Mouse (Mus musculus) liver, postnatal 0 days (tissue): ENCODE results near the gene Lama2.

Source experiments
- CTCF ChIP-seq: sonication (generic); IDR thresholded peaks from 2 replicates; pipeline ENCODE4 v1.5.1; 2016; ENCODE audit warnings: antibody characterized with exemption, low read depth
- EP300 ChIP-seq: IDR thresholded peaks from 2 replicates; pipeline ENCODE4 v1.6.1; 2016; ENCODE audit warnings: antibody characterized with exemption, low read depth, mild to moderate bottlenecking

DNA sequence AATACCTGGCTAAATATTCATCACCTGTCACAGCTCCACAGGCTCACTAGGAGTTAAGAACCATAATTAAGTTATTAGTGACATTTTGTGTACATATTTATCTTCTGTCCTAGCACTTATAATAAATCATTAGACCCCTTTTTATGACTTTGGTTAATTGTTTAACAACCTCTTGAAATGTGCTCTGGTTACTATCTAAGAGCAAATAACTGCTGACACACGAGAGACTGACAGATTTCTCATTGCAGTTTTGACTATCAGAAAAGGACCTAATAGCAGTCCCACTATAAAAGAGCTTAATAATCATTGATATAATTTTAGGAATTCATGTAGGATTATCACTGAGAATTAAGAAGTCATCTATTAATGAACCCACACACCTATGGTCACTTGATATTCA, 421.1 kb downstream of the Lama2 start:
- TF ChIP-seq CTCF (no peak), EP300 (no peak)
